Mouse (Mus musculus) central nervous system, embryonic 14 days (tissue): ENCODE results near the gene Olfr538. TPM values are rescaled to one million over a fixed set of nuclear protein-coding genes. Genes with fewer than 3 reads are reported as not detected.

Source experiments
- polyA plus RNA-seq: library from polyadenylated mRNA; depleted of rRNA; stranded (reverse); fragments of >200 nt; gene quantifications from 2 replicates; pipeline ENCODE4 v1.2.3, GENCODE M21; 2012; rRNA removed

The Olfr538 gene
- polyA plus RNA-seq: not detected in 2 replicates

GRCm38 (mm10) chr7:140567586-140567985 is at the start of gene Olfr538:
Gene Olfr538 (plus strand): TSS chr7:140567886.

GRCm38 (mm10) chr7:140600969-140601368 is 33.3 kb downstream of the Olfr538 start, which contains the start of gene Olfr46:
Gene Olfr46 (plus strand): TSS chr7:140601269.

Other genes with a start within 250 kb of the Olfr538 start
- gene Olfr525, start 247.0 kb upstream of the Olfr538 start, polyA plus RNA-seq: not detected in 2 replicates
- not detected in 2 replicates for gene Olfr527, start 233.9 kb upstream of the Olfr538 start, polyA plus RNA-seq
- gene Olfr60, start 206.2 kb upstream of the Olfr538 start, polyA plus RNA-seq: not detected in 2 replicates
- gene Olfr530, start 191.6 kb upstream of the Olfr538 start, polyA plus RNA-seq: not detected in 2 replicates
- not detected in 2 replicates for gene Olfr531, start 165.0 kb upstream of the Olfr538 start, polyA plus RNA-seq
- not detected in 2 replicates for gene Olfr532, start 146.2 kb upstream of the Olfr538 start, polyA plus RNA-seq
- not detected in 2 replicates for gene Olfr533, start 104.5 kb upstream of the Olfr538 start, polyA plus RNA-seq
- not detected in 2 replicates for gene Olfr535, start 83.7 kb upstream of the Olfr538 start, polyA plus RNA-seq
- not detected in 2 replicates for gene Olfr536, start 60.5 kb upstream of the Olfr538 start, polyA plus RNA-seq
- gene Olfr46, start 33.4 kb downstream of the Olfr538 start, polyA plus RNA-seq: not detected in 2 replicates
- gene Olfr61, start 61.1 kb downstream of the Olfr538 start, polyA plus RNA-seq: not detected in 2 replicates
- gene Olfr53, start 78.6 kb downstream of the Olfr538 start, polyA plus RNA-seq: not detected in 2 replicates
- gene Olfr539, start 92.0 kb downstream of the Olfr538 start, polyA plus RNA-seq: 0.01 and 0.04 TPM in 2 replicates
- gene Olfr45, start 114.1 kb downstream of the Olfr538 start, polyA plus RNA-seq: not detected in 2 replicates
- not detected in 2 replicates for gene Olfr541, start 129.4 kb downstream of the Olfr538 start, polyA plus RNA-seq
- gene Cyp2e1, start 195.9 kb downstream of the Olfr538 start, polyA plus RNA-seq: not detected in 2 replicates
- gene Syce1, start 220.0 kb downstream of the Olfr538 start, polyA plus RNA-seq: 0.21 and 0.36 TPM in 2 replicates